Mouse (Mus musculus) stomach, embryonic 15.5 days (tissue): Measurements from ENCODE around the gene Naip6. TPM values are rescaled to one million over a fixed set of nuclear protein-coding genes. Genes with fewer than 3 reads are reported as not detected.
"Not testable (repeated sequence)": the region's sequence is repeated elsewhere in the genome, so short reads cannot be mapped to it uniquely, and the experiment has no call there.

Source experiments
- ATAC-seq: fragments of 200-750 bp; cut with Nextera tagmentation; 2 replicates; pipeline ENCODE4 v1.8.0; 2017; ENCODE audit warnings: low read depth, moderate number of reproducible peaks, moderate TSS enrichment; ENCODE audit not compliant: insufficient read depth, low FRiP score
- H3K27ac ChIP-seq: fragments of 300-500 bp; sonication (generic); 2 replicates; pipeline ENCODE4 v1.5.1; 2015; ENCODE audit warnings: mild to moderate bottlenecking, inconsistent platforms
- H3K27me3 ChIP-seq: fragments of 300-500 bp; sonication (generic); replicated peaks from 2 replicates; pipeline ENCODE4 v1.6.1; 2015; ENCODE audit warnings: inconsistent platforms
- H3K36me3 ChIP-seq: fragments of 300-500 bp; sonication (generic); 2 replicates; pipeline ENCODE4 v1.6.1; 2015; ENCODE audit warnings: inconsistent platforms
- H3K4me1 ChIP-seq: fragments of 300-500 bp; sonication (generic); 2 replicates; pipeline ENCODE4 v1.6.1; 2015; ENCODE audit warnings: inconsistent platforms
- H3K4me2 ChIP-seq: fragments of 300-500 bp; sonication (generic); 2 replicates; pipeline ENCODE4 v1.6.1; 2015; ENCODE audit warnings: mild to moderate bottlenecking, inconsistent platforms
- H3K4me3 ChIP-seq: fragments of 300-500 bp; sonication (generic); replicated peaks from 2 replicates; pipeline ENCODE4 v1.5.1; 2015; ENCODE audit warnings: inconsistent platforms
- H3K9ac ChIP-seq: fragments of 300-500 bp; sonication (generic); 2 replicates; pipeline ENCODE4 v1.6.1; 2015; ENCODE audit warnings: inconsistent platforms
- H3K9me3 ChIP-seq: fragments of 300-500 bp; sonication (generic); 2 replicates; pipeline ENCODE4 v1.6.1; 2016; ENCODE audit warnings: inconsistent platforms
- WGBS: fragments of 180-500 bp; shearing (Covaris S2); methylation state at CpG from one replicate; pipeline ENCODE4 v1.1.7; 2015; 5-methylcytosine and 5-hydroxymethylcytosine counted together
- polyA plus RNA-seq: library from polyadenylated mRNA; unstranded; fragments of >200 nt; fragmentation: Nextera tagmentation; extraction: Ambion mirVana; gene quantifications from 2 replicates; pipeline ENCODE4 v1.2.1, GENCODE M21; 2015

Gene Naip6
- polyA plus RNA-seq, 1 experiment from 2014 or later: 2.1 TPM

DNA sequence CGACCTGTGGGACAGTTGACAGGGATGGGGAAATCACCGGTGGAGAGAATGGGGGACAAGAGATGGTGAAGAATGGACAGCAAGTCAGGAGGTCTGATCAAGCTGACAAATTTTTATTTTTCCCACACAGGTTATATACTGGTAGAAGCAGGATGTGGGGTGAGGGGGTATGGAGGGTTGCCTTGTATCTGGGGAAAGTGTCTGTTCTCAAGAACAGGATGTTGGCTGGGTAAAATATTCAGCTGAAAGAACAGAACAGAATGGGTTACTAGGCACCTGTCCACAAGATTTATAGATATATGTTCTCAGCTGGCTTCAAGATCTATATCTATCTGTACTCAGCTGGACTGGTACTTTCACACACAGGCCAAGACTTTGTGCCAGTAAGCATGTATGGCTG, 65.6 kb downstream of the Naip6 start:
- H3K4me2 ChIP-seq, H3K4me3 ChIP-seq, H3K4me1 ChIP-seq, H3K27me3 ChIP-seq, H3K36me3 ChIP-seq, ATAC-seq, H3K9me3 ChIP-seq, H3K9ac ChIP-seq, H3K27ac ChIP-seq: not testable (repeated sequence)
- 78% methylated on average over 2 of the region's 2 CpGs for WGBS

DNA sequence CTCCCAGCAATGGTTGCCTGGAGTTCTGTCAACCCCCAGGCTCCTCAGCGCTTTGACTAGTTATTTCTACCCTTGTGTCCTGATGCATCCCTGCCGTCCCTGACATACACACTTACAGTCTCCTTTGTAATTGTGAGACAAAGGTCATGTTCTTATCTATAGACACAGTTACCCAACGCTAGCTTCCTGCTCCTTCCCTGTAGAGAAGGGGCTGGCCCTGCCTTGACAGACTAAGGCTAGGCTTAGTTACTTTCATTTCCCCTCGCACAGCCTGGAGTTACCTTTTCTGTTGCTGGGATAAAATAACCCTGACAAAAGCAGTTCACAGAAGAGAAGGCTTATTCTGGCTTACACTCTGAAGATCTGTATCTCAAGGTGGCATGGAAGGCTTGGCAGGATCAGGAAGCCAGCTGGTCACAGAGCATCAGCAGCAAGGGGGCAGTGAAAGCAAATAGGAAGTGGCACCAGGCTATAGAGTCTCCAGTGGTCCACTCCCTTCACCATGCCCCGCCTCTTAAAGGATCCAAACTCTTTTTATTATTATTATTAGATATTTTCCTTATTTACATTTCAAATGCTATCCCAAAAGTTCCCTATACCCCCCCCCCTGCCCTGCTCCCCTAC, 70.5 kb downstream of the Naip6 start:
- not testable (repeated sequence) for H3K27ac ChIP-seq, H3K4me3 ChIP-seq, H3K9ac ChIP-seq, H3K36me3 ChIP-seq, ATAC-seq, H3K9me3 ChIP-seq, H3K4me2 ChIP-seq, H3K4me1 ChIP-seq, H3K27me3 ChIP-seq
- WGBS: 65% methylated on average over 5 of the region's 5 CpGs

DNA sequence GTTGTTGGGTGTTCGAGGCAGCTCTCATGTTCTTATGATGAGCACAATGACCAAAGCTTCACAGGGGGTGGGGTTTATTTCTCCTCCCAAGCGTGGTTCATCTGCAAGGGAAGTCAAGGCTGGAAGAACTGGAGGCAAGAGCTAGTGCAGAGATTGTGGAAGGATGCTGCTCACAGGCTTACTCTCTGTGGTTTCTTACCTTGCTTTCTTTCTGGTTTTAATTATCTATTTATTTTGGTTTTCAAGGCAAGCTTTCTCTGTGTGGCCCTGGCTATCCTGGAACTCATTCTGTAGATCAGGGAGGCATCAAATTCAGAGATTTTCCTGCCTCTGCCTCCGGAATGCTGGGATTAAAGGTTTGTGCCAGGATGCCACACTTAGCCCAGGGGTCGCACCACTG, 71.3 kb downstream of the Naip6 start, which contains the start of gene Naip5:
TSS of gene Naip5 (minus strand) at position 101 of the 400 bp plus-strand sequence.
- H3K27ac ChIP-seq, H3K9me3 ChIP-seq, ATAC-seq, H3K9ac ChIP-seq, H3K4me1 ChIP-seq, H3K4me3 ChIP-seq, H3K4me2 ChIP-seq, H3K27me3 ChIP-seq, H3K36me3 ChIP-seq: not testable (repeated sequence)
- WGBS: 83% methylated on average over 4 of the region's 4 CpGs

DNA sequence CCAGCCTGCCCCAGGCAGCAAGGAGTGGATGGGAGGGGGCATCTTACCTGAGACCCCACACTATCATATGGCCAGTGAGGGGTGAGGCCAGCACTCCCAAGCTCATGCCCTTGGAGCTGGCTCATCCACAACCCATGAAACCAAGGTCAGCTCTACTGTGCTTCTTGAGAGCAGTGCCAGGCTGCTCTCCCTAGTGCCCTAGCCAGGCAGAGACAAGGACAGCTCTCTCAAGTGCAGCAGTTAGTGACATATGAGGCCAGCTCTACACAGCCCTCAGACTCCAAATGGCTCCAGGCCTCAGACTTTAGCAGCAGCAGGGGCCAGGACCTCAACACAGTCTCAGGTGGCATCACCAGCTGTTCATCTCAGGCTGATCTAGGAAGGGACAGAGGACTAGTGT, 73.8 kb downstream of the Naip6 start:
- ATAC-seq: no peak
- H3K4me3 ChIP-seq: no peak overlapping the region

More for the DNA sequence above, 73.8 kb downstream of the Naip6 start:
- Histone ChIP-seq H3K9me3 (no peaks in the 10 kb centered on the region), H3K9ac (no peak overlapping the region), H3K36me3 (no peaks in the 10 kb centered on the region), H3K27me3 (no peaks in the 10 kb centered on the region), H3K4me2 (no peak overlapping the region), H3K27ac (no peak overlapping the region), H3K4me1 (no peaks in the 10 kb centered on the region)

Other genes with a start within 250 kb of the Naip6 start
- gene Bdp1, start 213.6 kb downstream of the Naip6 start, polyA plus RNA-seq: 31.0 and 32.5 TPM in 2 replicates
- 144 and 153 TPM in 2 replicates for gene Serf1, start 209.7 kb downstream of the Naip6 start, polyA plus RNA-seq
- 45.0 and 45.7 TPM in 2 replicates for gene Smn1, start 192.8 kb downstream of the Naip6 start, polyA plus RNA-seq
- gene Naip2, start 115.6 kb downstream of the Naip6 start, polyA plus RNA-seq: 1.7 and 2.0 TPM in 2 replicates
- gene Naip5, start 71.4 kb downstream of the Naip6 start, polyA plus RNA-seq: 2.1 and 2.2 TPM in 2 replicates
- 0.82 and 1.4 TPM in 2 replicates for gene Naip1, start 135.2 kb upstream of the Naip6 start, polyA plus RNA-seq
- 62.0 and 66.9 TPM in 2 replicates for gene Gtf2h2, start 174.9 kb upstream of the Naip6 start, polyA plus RNA-seq
- gene Ocln, start 235.0 kb upstream of the Naip6 start, polyA plus RNA-seq: 58.9 and 70.3 TPM in 2 replicates